Mouse (Mus musculus) adipose tissue, adult 10 weeks (tissue): Measurements from ENCODE around the gene Birc7. TPM values are rescaled to one million over a fixed set of nuclear protein-coding genes. Genes with fewer than 3 reads are reported as not detected.

ENCODE experiments used
- polyA plus RNA-seq: library from polyadenylated mRNA; stranded (reverse); fragments of 350-450 nt; fragmentation: Illumina TruSeq; extraction: RNeasy Lipid Tissue Mini Kit (QIAGEN cat#74804); gene quantifications from one replicate; pipeline ENCODE4 v1.2.3, GENCODE M21; 2014; ENCODE audit warnings: low read depth, low replicate concordance

Gene Birc7
- not detected for polyA plus RNA-seq

GRCm38 (mm10) chr2:180928723-180929122 is at the start of gene Birc7:
Gene Birc7, plus strand, starts transcription at chr2:180929023.

GRCm38 (mm10) chr2:180920810-180921400 is 7.9 kb upstream of the Birc7 start, which contains the start of gene Ythdf1:
Gene Ythdf1, minus strand, starts transcription at chr2:180920949.

GRCm38 (mm10) chr2:180954061-180955047 is 25.5 kb downstream of the Birc7 start, which contains the start of gene Nkain4:
Gene Nkain4, minus strand, starts transcription at chr2:180954699.

DNA sequence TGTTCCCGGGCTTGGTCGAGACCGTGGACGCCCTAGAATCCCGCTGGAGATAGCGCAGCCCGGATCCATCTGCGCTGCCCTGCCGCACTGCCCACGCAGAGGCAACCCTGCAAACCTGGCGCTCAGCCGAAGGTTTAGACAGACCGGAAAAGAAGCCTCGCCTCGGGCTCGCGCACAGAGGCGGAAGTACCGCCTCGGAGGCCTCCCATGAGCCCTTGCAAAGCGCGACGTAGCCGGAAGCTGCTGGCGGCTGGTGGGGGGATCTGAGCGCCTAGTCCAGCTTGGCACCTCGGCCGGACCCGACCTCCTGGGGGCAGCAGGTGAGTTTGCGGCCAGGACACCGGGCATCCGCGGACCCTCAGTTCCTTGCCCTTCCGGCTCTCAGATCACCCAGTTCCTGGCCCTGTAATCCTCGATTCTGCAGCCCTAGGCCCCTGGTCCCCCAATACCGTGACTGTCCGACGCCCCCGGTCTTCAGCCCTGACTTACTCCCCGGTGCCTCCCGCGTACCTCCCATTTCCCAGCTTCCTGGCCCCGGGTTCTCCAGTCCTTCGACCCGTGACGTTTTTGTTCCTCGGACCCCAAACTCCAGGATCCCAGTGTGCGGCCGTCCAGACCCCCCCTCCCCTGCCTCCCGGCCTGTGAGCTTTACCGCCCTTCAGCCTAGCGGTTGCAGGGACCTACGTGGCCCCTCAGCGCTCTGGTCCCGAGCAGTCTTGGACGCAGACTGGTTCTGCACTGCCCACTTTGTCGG is 38.4 kb downstream of the Birc7 start, which contains the start of gene Arfgap1:
Gene Arfgap1, plus strand, starts transcription at position 216 of the 754 bp plus-strand sequence.

Other genes with a start within 250 kb of the Birc7 start
- 46.3 TPM for gene Dido1, start 219.0 kb upstream of the Birc7 start, polyA plus RNA-seq
- 50.2 TPM for gene Gid8, start 218.9 kb upstream of the Birc7 start, polyA plus RNA-seq
- gene Slc17a9, start 203.8 kb upstream of the Birc7 start, polyA plus RNA-seq = 102 TPM
- gene Bhlhe23, start 152.1 kb upstream of the Birc7 start, polyA plus RNA-seq = not detected
- gene Ythdf1, start 8.1 kb upstream of the Birc7 start, polyA plus RNA-seq = 37.8 TPM
- 17.3 TPM for gene Nkain4, start 25.7 kb downstream of the Birc7 start, polyA plus RNA-seq
- 84.0 TPM for gene Arfgap1, start 38.2 kb downstream of the Birc7 start, polyA plus RNA-seq
- gene Col20a1, start 57.5 kb downstream of the Birc7 start, polyA plus RNA-seq = 3.1 TPM
- not detected for gene Chrna4, start 114.5 kb downstream of the Birc7 start, polyA plus RNA-seq
- 0.16 TPM for gene Kcnq2, start 206.3 kb downstream of the Birc7 start, polyA plus RNA-seq
- gene Eef1a2, start 228.0 kb downstream of the Birc7 start, polyA plus RNA-seq = not detected